ENCODE assay signal across 10 mouse cellular contexts in the genomic region with DNA sequence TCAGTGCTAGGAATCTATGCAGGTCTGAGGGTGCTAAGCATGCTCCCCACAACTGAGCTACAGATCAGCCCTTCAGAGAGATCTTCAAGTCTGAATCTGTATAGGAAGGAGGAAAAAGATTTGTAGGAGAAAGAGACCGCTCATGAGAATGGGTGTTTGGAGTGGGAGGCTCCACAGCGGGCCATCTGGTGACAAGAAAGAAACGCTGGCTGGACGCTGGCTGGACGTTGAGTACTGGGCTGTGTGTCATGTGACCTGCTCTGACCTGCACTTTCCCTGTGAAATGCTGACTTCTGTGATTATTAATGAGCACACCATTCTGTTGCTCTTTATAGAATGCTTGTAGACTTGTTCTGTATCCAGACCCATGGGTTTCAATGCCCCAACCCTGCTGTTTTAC. TPM values are rescaled to one million over a fixed set of nuclear protein-coding genes. Genes with fewer than 3 reads are reported as not detected.
DNase-seq lines count a peak whose midpoint lies in the region; ATAC-seq and TF ChIP-seq lines count a peak whose summit lies in the region.
"Had no signal": no experiment of that assay in that cellular context is flagged by ENCODE, and none has a peak within 500 bp of the region (broad histone marks: within the 10 kb centered on the region; RNA-seq: fewer than 3 reads in every experiment).

No protein-coding gene starts in this region.

- peaks cover 10% of the 10 kb centered on the region for H3K36me3 ChIP-seq in hindbrain, postnatal 0 days (ENCODE audit: insufficient read depth, low read length)
- peaks cover 9% of the 10 kb centered on the region for H3K36me3 ChIP-seq in hindbrain, embryonic 16.5 days (ENCODE audit: control insufficient read depth, insufficient read depth, low read length)

- ATAC-seq in hindbrain, postnatal 0 days, result peak; percentile 66; the same call in 1 of the 2 replicates
- ATAC-seq in hindbrain, embryonic 16.5 days, result no peak
- ATAC-seq in activated CD4-positive, CD25-positive, alpha-beta regulatory T cell, adult 4 months, result no peak
- ATAC-seq: midbrain, embryonic 13.5 days had no signal

- intact Hi-C loops in heart, postnatal 36 days (cut with DNase I), result no loop called here

- DNase-seq in hindbrain, postnatal 0 days (ENCODE audit: low spot score), result peak; percentile 22
- DNase-seq in embryo, embryonic 9.5 days (ENCODE audit: extremely low spot score), result peak; percentile 20
- peak; percentile 37 to 47 for DNase-seq in heart, postnatal 36 days
- DNase-seq in lung, postnatal 25 days (ENCODE audit: low spot score), result peak; percentile 32
- no peak for DNase-seq in thymus, postnatal 14 days
- no peak for DNase-seq in thymus, postnatal 36 days
- DNase-seq: adrenal gland, postnatal 14 days had no signal

- no peaks in the 10 kb centered on the region for H3K27me3 ChIP-seq in hindbrain, postnatal 0 days (ENCODE audit: insufficient read depth, low read length)
- H3K27me3 ChIP-seq in hindbrain, embryonic 16.5 days (replicated peaks; ENCODE audit: control insufficient read depth, insufficient read depth, low read length), result no peaks in the 10 kb centered on the region
- H3K27me3 ChIP-seq: midbrain, embryonic 13.5 days had no signal

- H3K4me2 ChIP-seq in hindbrain, postnatal 0 days (ENCODE audit: low read depth, low read length), result no peak overlapping the region
- H3K4me2 ChIP-seq in hindbrain, embryonic 16.5 days (ENCODE audit: low read length), result no peak overlapping the region
- H3K4me2 ChIP-seq: midbrain, embryonic 13.5 days had no signal

- H3K4me3 ChIP-seq in hindbrain, postnatal 0 days (ENCODE audit: low read length), result no peak overlapping the region
- H3K4me3 ChIP-seq in hindbrain, embryonic 16.5 days (ENCODE audit: low read length), result no peak overlapping the region
- H3K4me3 ChIP-seq: midbrain, embryonic 13.5 days had no signal

- 0 out of 2 replicates have a peak, but pooled peaks cover 3% of the 10 kb centered on the region for H3K4me1 ChIP-seq in hindbrain, postnatal 0 days (ENCODE audit: insufficient read depth, low read length)
- no peaks in the 10 kb centered on the region for H3K4me1 ChIP-seq in hindbrain, embryonic 16.5 days (ENCODE audit: control insufficient read depth, insufficient read depth, low read depth, low read length)
- H3K4me1 ChIP-seq: midbrain, embryonic 13.5 days had no signal

- no peak for TF ChIP-seq CTCF in hindbrain, postnatal 0 days (IDR thresholded peaks at IDR 0.05; ENCODE audit: low read depth)

- 20% methylated on average over 5 of the region's 5 CpGs for WGBS in hindbrain, postnatal 0 days
- WGBS in hindbrain, embryonic 16.5 days, result 28% methylated on average over 5 of the region's 5 CpGs

- H3K9me3 ChIP-seq in hindbrain, postnatal 0 days (ENCODE audit: low read length), result no peaks in the 10 kb centered on the region
- H3K9me3 ChIP-seq in hindbrain, embryonic 16.5 days (ENCODE audit: control insufficient read depth, low read length), result no peaks in the 10 kb centered on the region
- H3K9me3 ChIP-seq: midbrain, embryonic 13.5 days had no signal

- no peak overlapping the region for H3K9ac ChIP-seq in hindbrain, postnatal 0 days (replicated peaks; ENCODE audit: low read length)
- H3K9ac ChIP-seq in hindbrain, embryonic 16.5 days (ENCODE audit: low read depth, low read length), result no peak overlapping the region
- H3K9ac ChIP-seq: midbrain, embryonic 13.5 days had no signal

- H3K27ac ChIP-seq in hindbrain, postnatal 0 days, result 0 out of 2 replicates have a peak overlapping the region, but pooled peaks have one; percentile 34
- H3K27ac ChIP-seq in hindbrain, embryonic 16.5 days (ENCODE audit: low read depth, low read length), result no peak overlapping the region
- H3K27ac ChIP-seq: midbrain, embryonic 13.5 days had no signal

RNA-seq across cellular contexts. Expression of gene Itgb3bp, which starts 39.7 kb away (rescaled TPM):
- total RNA-seq in hindbrain, postnatal 0 days (2014; rRNA removed), result 1.8 and 2.8 TPM in 2 replicates
- polyA plus RNA-seq in hindbrain, postnatal 0 days (2015; fragmentation: Nextera tagmentation; extraction: Ambion mirVana), result 12.7 and 13.9 TPM in 2 replicates
- 12.1 and 14.0 TPM in 2 replicates for polyA plus RNA-seq in hindbrain, embryonic 16.5 days (2015; fragmentation: Nextera tagmentation; extraction: Ambion mirVana)
- total RNA-seq in heart, postnatal 36 days (2021), result 1 to 10 TPM; 5.7 to 6.0 TPM
- polyA plus RNA-seq in activated CD4-positive, CD25-positive, alpha-beta regulatory T cell, adult 4 months (2017; shearing (Covaris generic)), result 10 to 100 TPM; 23.7 to 33.1 TPM

RNA-seq across cellular contexts. Expression of gene Pgm1, which starts 40.1 kb away (rescaled TPM):
- 124 and 125 TPM in 2 replicates for total RNA-seq in hindbrain, postnatal 0 days (2014; rRNA removed)
- polyA plus RNA-seq in hindbrain, postnatal 0 days (2015; fragmentation: Nextera tagmentation; extraction: Ambion mirVana), result 125 and 128 TPM in 2 replicates
- polyA plus RNA-seq in hindbrain, embryonic 16.5 days (2015; fragmentation: Nextera tagmentation; extraction: Ambion mirVana), result 108 and 119 TPM in 2 replicates
- 100 to 1,000 TPM; 248 to 254 TPM for total RNA-seq in heart, postnatal 36 days (2021)
- 10 to 100 TPM; 32.1 to 34.2 TPM for polyA plus RNA-seq in activated CD4-positive, CD25-positive, alpha-beta regulatory T cell, adult 4 months (2017; shearing (Covaris generic))

Comparison
In these comparisons a context has a peak if more than half of its experiments do, and no peak if none do; other contexts are left out.
1. DNase-seq: peak in hindbrain, postnatal 0 days (single experiment), embryo, embryonic 9.5 days (single experiment), heart, postnatal 36 days (2 of 2) and lung, postnatal 25 days (single experiment); none in thymus, postnatal 14 days (single experiment) and thymus, postnatal 36 days (0 of 2).